ENCODE assay signal across 12 mouse cellular contexts in the genomic region with DNA sequence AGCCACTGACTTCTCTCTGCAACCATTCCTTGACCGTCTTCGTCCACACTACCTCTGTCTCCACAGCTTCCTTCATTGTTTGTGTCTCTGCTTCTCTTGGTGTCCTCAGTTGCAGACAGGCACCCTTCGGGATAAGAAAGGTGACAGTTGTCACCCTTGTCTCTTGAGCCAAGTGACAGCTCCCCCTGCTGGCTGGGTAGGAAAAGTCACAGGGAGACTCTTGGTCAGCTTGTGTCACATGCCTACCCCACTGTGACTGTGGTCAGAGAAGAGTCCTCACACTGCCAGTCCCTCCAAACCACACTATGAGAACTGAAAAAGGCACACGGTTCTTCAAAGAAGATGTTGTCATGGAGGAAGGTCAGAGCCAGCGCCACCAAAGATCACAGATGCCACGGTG.
DNase-seq lines count a peak whose midpoint lies in the region; ATAC-seq and TF ChIP-seq lines count a peak whose summit lies in the region.
"Had no signal": no experiment of that assay in that cellular context is flagged by ENCODE, and none has a peak within 500 bp of the region (broad histone marks: within the 10 kb centered on the region; RNA-seq: fewer than 3 reads in every experiment).

No protein-coding gene starts in this region.

- no peak overlapping the region for H3K4me3 ChIP-seq in testis, adult 2 months (ENCODE audit: control insufficient read depth, low read depth, low read length)
- H3K4me3 ChIP-seq: embryonic facial prominence, embryonic 13.5 days; heart, embryonic 15.5 days; midbrain, embryonic 10.5 days had no signal

- H3K4me1 ChIP-seq in testis, adult 2 months (ENCODE audit: control insufficient read depth, insufficient read depth, low read length): no peaks in the 10 kb centered on the region
- H3K4me1 ChIP-seq: midbrain, embryonic 10.5 days had no signal

- no peaks in the 10 kb centered on the region for H3K36me3 ChIP-seq in testis, adult 2 months (ENCODE audit: control insufficient read depth, insufficient read depth, low read length)
- no peaks in the 10 kb centered on the region for H3K36me3 ChIP-seq in splenic B cell, adult 2 months (ENCODE audit: control insufficient read depth, insufficient read depth, low read length, poor library complexity, severe bottlenecking)
- H3K36me3 ChIP-seq: embryonic facial prominence, embryonic 13.5 days; heart, embryonic 15.5 days; midbrain, embryonic 10.5 days had no signal

- intact Hi-C loops in gastrocnemius, postnatal 14 days (cut with DNase I; ENCODE audit: low total_unique reads): no loop called here

- peak; percentile 49; the same call in 1 of the 2 replicates for TF ChIP-seq CTCF in testis, adult 2 months (IDR thresholded peaks at IDR 0.05; ENCODE audit: control insufficient read depth, insufficient read depth, insufficient replicate concordance, low read depth, low read length)

- peak; percentile 37 for DNase-seq in gastrocnemius, adult 18-20 months (ENCODE audit: low spot score)
- DNase-seq in gastrocnemius, postnatal 14 days: no peak
- DNase-seq in testis, postnatal 10 days (ENCODE audit: low spot score): no peak
- peak; percentile 36 for DNase-seq in splenic B cell, adult 2 months (ENCODE audit: low read depth, low spot score)
- DNase-seq in layer of hippocampus, postnatal 14 days (ENCODE audit: low spot score in 2 of 2): no peak
- DNase-seq in MN1 (ENCODE audit: low spot score): no peak
- DNase-seq: kidney, adult 11 months had no signal

- no peak overlapping the region for H3K27ac ChIP-seq in testis, adult 2 months (ENCODE audit: control insufficient read depth, insufficient read depth, low read depth, low read length)
- H3K27ac ChIP-seq: embryonic facial prominence, embryonic 13.5 days; heart, embryonic 15.5 days; midbrain, embryonic 10.5 days had no signal

- H3K27me3 ChIP-seq in testis, adult 2 months (ENCODE audit: control insufficient read depth, insufficient read depth, low read length): no peaks in the 10 kb centered on the region
- no peaks in the 10 kb centered on the region for H3K27me3 ChIP-seq in splenic B cell, adult 2 months (ENCODE audit: control insufficient read depth, insufficient read depth, low read length, poor library complexity, severe bottlenecking)
- H3K27me3 ChIP-seq: embryonic facial prominence, embryonic 13.5 days; heart, embryonic 15.5 days had no signal

- peak; percentile 83 for ATAC-seq in granulocyte monocyte progenitor cell, adult 5-6 weeks (replicated peaks; ENCODE audit: poor library complexity, severe bottlenecking)

- TF ChIP-seq POLR2A in testis, adult 2 months (IDR thresholded peaks at IDR 0.05; ENCODE audit: control insufficient read depth, low read depth, low read length): no peak

Comparison
In these comparisons a context has a peak if more than half of its experiments do, and no peak if none do; other contexts are left out.
1. DNase-seq: peak in gastrocnemius, adult 18-20 months (single experiment) and splenic B cell, adult 2 months (single experiment); none in gastrocnemius, postnatal 14 days (single experiment), testis, postnatal 10 days (single experiment), layer of hippocampus, postnatal 14 days (0 of 2) and MN1 (single experiment).